Mouse (Mus musculus): Measurements from ENCODE around the gene Gpatch1. TPM values are rescaled to one million over a fixed set of nuclear protein-coding genes. Genes with fewer than 3 reads are reported as not detected.

Gene Gpatch1
- 15.9 and 17.8 TPM in 2 replicates for polyA plus RNA-seq (2016; fragmentation: Nextera tagmentation; extraction: Ambion mirVana)

DNA sequence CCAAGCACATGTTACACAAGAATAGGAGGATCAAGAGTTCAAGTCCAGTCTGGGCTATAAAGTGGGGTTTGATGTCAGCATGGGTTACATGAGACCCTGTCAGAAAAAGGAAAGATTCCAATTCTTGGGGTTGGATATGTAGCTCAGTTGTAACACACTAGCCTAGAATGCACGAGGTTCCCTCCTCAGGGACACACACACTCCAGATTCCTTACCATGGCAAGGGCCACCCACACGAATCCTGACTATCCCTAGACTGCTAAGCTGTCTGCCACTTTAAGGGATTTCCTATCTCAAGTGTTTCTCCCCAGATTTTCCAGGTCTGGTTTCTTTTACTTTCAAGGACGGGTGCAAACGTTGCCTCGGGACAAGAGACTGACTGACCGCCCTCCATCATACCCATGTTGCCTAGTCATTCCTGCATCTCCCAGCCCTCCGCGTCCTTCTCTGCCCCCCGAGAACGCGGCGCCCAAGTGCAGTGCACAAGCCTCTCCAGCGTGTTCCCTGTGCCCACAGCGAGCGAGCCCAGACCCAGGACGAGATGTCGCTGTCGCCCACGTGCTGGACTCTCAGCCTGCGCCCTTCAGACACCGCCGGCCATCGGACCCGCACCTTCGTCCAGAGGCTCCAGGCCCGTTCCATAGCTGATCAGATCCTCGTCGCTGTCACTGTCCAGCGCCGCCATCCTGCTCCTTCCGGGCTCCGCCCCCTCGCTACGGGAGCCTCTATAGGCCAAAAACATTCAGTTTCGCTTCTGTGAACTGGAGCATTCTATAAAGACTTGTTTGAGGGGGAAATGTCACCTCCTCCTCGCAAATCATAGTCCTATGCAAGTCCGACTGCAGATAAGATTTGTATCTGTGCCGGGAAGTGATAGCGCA is at the start of gene Gpatch1:
Gene Gpatch1, minus strand, starts transcription at position 712 of the 881 bp plus-strand sequence.
- WGBS = 1% methylated on average over 39 of the region's 39 CpGs
- peak within 1 kb of the TSS; percentile 92 for H3K4me3 ChIP-seq
- H3K27me3 ChIP-seq (ENCODE audit: low read depth, poor library complexity, severe bottlenecking) = no peaks in the 10 kb centered on the region
- no peaks in the 10 kb centered on the region for H3K36me3 ChIP-seq
- DNase-seq (ENCODE audit: low spot score) = peak; percentile 94
- H3K4me1 ChIP-seq = peaks cover 28% of the 10 kb centered on the region
- H3K9me3 ChIP-seq (replicated peaks) = no peaks in the 10 kb centered on the region
- peak within 1 kb of the TSS; percentile 81 for H3K27ac ChIP-seq

DNA sequence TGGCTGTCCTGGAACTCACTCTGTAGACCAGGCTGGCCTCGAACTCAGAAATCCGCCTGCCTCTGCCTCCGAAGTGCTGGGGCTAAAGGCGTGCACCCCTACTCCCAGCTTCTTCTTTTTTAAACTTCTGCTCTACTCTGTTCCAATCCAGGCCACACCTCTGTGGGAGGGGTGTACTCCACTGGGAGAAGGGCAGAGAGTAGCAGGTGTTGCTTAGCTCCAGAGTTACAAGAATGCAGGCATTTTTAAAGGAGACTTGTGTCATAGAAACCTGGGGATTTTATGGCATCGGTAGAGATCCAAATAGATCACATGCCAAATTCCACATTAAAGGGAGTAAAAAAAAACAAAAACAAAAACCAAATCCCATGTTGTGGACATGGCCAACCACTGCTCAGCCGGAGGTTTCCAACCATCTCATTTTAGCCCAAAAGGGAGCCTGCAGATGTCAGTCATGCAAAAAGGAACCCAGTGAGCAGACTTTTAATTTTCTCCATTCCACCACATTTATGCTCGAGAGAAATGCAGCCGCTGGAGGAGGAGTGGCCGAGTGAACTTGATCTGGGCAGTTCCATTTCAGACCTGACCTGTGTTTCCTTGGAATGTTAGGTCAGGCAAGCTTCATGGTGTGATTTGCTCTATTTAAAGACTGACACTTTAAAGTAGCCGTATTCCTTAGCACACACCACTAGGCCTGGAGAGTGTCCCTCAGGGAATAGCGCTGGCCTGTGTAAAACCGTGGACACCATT is 47.1 kb upstream of the Gpatch1 start:
- no peak overlapping the region for H3K27ac ChIP-seq
- no peaks in the 10 kb centered on the region for H3K9me3 ChIP-seq (replicated peaks)
- H3K27me3 ChIP-seq (ENCODE audit: low read depth, poor library complexity, severe bottlenecking) = no peaks in the 10 kb centered on the region
- DNase-seq (ENCODE audit: low spot score) = no peak
- WGBS = 81% methylated on average over 12 of the region's 12 CpGs
- H3K4me1 ChIP-seq = peaks cover 20% of the 10 kb centered on the region
- no peaks in the 10 kb centered on the region for H3K36me3 ChIP-seq
- H3K4me3 ChIP-seq = no peak overlapping the region

DNA sequence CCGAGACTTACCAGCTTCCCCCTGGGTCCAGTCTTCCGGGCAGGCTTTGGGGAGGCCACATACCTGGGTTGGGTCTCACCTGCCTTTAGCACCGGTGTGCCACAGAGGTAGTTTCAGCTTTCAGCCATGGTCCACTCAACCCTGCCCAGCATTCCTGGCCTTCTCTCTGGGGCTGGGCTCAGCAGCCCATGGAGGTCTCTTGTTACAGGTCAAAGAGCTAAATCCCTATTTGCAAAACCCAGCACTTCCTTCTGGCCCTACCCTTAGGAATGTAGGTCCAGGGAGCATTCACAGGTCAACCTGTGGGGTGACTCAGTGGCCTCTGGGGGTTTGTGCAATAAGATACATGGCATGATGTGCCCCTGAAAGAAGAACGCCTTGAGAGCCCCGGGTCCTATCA is 44.6 kb upstream of the Gpatch1 start:
- 66% methylated on average over 5 of the region's 5 CpGs for WGBS
- H3K36me3 ChIP-seq = no peaks in the 10 kb centered on the region
- H3K4me1 ChIP-seq = peaks cover 20% of the 10 kb centered on the region
- DNase-seq (ENCODE audit: low spot score) = no peak
- H3K27ac ChIP-seq = peak overlapping the region; percentile 15; the same call in 1 of the 2 replicates
- H3K4me3 ChIP-seq = no peak overlapping the region
- no peaks in the 10 kb centered on the region for H3K9me3 ChIP-seq (replicated peaks)
- H3K27me3 ChIP-seq (ENCODE audit: low read depth, poor library complexity, severe bottlenecking) = no peaks in the 10 kb centered on the region

DNA sequence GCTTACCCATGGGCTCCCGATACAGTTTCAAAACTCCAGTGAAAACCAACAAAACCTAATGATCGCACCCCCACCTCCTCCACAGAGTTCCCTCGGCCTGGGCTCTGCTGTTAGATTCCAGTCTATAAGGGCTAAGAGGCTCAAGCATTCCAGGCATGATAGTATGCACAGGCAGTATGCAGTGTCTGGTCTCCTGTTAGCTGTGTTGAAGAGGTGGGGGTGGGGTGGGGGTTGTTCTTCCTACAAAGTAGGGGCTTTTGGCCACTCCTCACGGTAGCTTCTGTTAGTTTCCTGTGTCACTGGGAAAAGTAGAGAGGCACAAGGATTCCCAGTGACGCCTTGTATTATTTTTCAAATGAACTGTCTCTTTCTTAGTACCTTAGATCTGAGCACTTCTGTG is 44.0 kb upstream of the Gpatch1 start:
- Histone ChIP-seq H3K4me3 (no peak overlapping the region), H3K27me3 (ENCODE audit: low read depth, poor library complexity, severe bottlenecking) (no peaks in the 10 kb centered on the region), H3K27ac (no peak overlapping the region), H3K9me3 (replicated peaks) (no peaks in the 10 kb centered on the region), H3K4me1 (peaks cover 20% of the 10 kb centered on the region), H3K36me3 (no peaks in the 10 kb centered on the region)
- WGBS = 79% methylated on average over 5 of the region's 5 CpGs
- no peak for DNase-seq (ENCODE audit: low spot score)

DNA sequence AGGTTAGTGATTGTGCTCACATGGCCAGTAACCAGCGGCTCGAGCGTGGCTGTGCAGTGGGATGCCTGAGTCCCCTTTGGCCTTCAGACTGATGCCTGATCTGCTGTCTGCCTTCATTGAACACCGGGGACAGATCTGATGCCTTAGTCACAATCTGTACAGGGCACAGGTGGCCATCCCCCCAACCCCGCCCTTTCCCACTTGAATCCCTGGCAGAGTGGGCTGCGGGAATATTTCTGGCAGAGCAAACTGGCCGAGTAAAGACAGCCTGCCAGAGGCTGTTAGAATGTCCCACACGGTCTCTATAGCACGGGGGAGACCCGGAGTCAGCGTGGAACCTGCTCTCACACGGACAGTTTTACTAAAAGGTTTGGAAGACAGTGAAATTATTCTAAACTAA is 39.4 kb upstream of the Gpatch1 start:
- H3K4me3 ChIP-seq = no peak overlapping the region
- no peak for DNase-seq (ENCODE audit: low spot score)
- 92% methylated on average over 12 of the region's 12 CpGs for WGBS
- H3K36me3 ChIP-seq = no peaks in the 10 kb centered on the region
- H3K4me1 ChIP-seq = peaks cover 12% of the 10 kb centered on the region
- H3K9me3 ChIP-seq (replicated peaks) = no peaks in the 10 kb centered on the region
- H3K27ac ChIP-seq = no peak overlapping the region
- H3K27me3 ChIP-seq (ENCODE audit: low read depth, poor library complexity, severe bottlenecking) = no peaks in the 10 kb centered on the region

DNA sequence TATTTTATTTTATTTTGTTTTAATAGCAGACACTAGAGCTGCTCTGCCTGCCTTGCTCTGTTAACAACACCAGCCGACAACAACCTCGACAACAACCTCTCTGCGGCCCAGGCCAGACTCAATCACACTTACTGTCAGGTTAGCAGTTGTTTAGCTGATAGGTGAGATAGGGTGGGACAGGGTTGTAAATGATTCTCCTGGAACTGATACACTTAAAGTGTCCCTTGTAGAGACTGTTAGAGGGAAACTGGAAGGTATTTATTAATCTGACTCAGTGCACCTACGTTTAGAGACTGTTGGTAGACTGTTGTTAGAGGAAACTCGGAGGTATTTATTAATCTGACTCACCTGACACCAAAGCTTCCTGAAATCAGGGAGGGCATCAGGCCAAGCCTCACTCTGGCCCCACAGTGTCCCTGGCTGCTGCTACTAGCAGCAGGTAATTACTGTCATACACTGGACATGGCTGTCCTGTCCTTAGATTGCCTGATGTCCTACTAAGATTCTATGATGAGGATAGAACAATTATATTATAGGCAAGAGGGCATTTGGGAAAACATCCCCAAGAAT is 37.1 kb upstream of the Gpatch1 start:
- 49% methylated on average over 5 of the region's 5 CpGs for WGBS
- Histone ChIP-seq H3K9me3 (replicated peaks) (no peaks in the 10 kb centered on the region), H3K36me3 (no peaks in the 10 kb centered on the region), H3K27me3 (ENCODE audit: low read depth, poor library complexity, severe bottlenecking) (no peaks in the 10 kb centered on the region), H3K4me3 (no peak overlapping the region), H3K4me1 (peaks cover 5% of the 10 kb centered on the region; the same call in 1 of the 2 replicates), H3K27ac (no peak overlapping the region)
- no peak for DNase-seq (ENCODE audit: low spot score)

DNA sequence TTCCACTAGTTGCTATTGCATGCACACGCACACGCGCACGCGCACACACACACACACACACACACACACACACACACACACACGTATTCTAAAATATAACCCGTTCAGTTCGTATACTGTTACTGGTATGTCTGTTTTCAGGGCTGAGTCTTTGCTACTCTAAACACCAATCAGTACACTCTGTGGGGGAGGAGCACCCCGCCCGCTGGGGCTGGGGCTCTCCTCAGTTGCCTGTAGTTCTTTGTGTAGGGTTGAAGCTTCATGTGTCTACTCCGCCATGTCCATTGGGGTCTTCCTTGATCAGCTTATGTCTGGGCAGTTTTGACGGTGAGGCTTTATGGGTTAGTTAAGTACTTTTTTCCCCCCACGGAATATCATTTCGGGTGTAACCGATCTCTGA is 35.1 kb upstream of the Gpatch1 start:
- no peak overlapping the region for H3K27ac ChIP-seq
- H3K4me3 ChIP-seq = no peak overlapping the region
- H3K27me3 ChIP-seq (ENCODE audit: low read depth, poor library complexity, severe bottlenecking) = no peaks in the 10 kb centered on the region
- H3K4me1 ChIP-seq = peaks cover 5% of the 10 kb centered on the region; the same call in 1 of the 2 replicates
- DNase-seq (ENCODE audit: low spot score) = no peak
- H3K9me3 ChIP-seq (replicated peaks) = no peaks in the 10 kb centered on the region
- no peaks in the 10 kb centered on the region for H3K36me3 ChIP-seq
- WGBS = 94% methylated on average over 15 of the region's 15 CpGs

DNA sequence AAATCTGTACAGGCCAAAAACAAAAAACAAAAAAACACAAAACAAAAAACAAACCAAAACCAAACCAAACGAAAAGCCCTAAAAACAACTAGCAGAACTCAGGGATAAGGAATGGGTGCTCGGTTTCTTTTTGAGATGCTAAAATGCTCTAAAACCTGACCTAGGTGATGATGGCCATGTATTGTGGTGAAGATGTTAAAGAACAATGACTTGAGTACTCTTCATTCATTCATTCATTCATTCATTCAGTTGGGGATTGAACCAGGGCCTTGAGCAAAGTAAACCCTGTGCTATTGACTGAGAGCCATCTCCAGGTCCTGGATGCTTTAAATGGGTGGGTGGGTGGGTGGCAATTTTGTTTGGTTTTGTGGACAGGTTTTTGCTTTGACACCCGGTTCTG is 32.9 kb upstream of the Gpatch1 start:
- Histone ChIP-seq H3K27ac (no peak overlapping the region), H3K4me3 (no peak overlapping the region), H3K9me3 (replicated peaks) (no peaks in the 10 kb centered on the region), H3K4me1 (peaks cover 5% of the 10 kb centered on the region; the same call in 1 of the 2 replicates), H3K27me3 (ENCODE audit: low read depth, poor library complexity, severe bottlenecking) (no peaks in the 10 kb centered on the region), H3K36me3 (no peaks in the 10 kb centered on the region)
- DNase-seq (ENCODE audit: low spot score) = no peak
- 95% methylated on average over 3 of the region's 3 CpGs for WGBS

DNA sequence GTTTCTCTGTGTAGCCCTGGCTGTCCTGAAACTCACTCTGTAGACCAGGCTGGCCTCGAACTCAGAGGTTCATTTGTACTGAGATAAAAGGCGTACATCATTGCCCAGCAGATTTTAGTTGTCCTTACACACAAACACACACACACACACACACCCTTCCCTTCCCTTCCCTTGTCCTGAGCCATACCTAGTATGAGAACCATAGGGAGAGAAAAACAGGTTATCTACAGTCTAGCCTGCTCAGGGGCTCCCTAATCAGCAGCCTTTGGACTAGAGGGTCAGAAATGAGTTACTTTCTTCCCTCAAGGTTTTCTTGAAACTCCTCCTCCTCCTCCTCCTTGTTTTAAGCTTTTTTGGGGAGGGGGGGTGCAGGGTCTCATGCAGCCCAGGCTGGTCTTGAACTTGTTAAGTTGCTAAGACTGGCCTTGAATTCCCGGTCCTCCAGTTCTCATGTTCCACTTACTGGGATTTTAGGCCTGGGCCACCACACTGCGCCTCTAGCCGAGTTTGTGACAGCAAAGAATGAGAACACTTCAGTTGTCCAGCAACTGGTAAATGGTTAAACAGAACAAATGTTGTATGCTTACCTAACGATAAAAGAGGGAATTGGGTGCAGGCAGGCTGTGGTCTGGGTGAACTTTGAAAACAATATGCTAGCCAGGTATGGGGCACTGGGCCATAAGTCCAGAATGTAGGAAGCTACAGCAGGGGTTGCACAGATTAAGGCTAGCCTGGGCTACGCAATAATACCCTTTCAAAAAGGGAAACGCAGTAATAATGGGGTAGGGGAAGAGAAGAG is 31.8 kb upstream of the Gpatch1 start:
- H3K27me3 ChIP-seq (ENCODE audit: low read depth, poor library complexity, severe bottlenecking) = no peaks in the 10 kb centered on the region
- no peak overlapping the region for H3K27ac ChIP-seq
- DNase-seq (ENCODE audit: low spot score) = no peak
- H3K9me3 ChIP-seq (replicated peaks) = no peaks in the 10 kb centered on the region
- no peak overlapping the region for H3K4me3 ChIP-seq
- no peaks in the 10 kb centered on the region for H3K36me3 ChIP-seq
- H3K4me1 ChIP-seq = no peaks in the 10 kb centered on the region
- WGBS = 89% methylated on average over 8 of the region's 8 CpGs

DNA sequence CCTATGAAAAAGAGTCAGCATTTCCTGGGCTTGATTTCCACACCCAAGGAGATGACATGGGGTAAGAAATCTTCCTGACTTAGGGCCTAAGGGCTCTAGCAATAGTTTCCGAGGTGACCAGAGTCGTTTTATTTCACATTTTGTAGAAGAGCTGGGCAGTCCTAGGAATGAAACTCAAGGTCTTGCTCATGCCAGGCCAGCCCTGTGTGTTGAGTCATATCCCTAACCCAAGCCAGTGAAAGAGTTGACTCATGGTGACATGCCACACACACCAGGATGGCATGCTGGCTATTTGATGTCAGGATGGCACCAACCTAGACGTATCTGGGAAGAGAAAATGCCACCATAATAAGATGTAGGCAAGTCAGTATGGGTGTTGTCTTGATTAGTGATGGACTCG is 30.8 kb upstream of the Gpatch1 start:
- no peak overlapping the region for H3K27ac ChIP-seq
- H3K4me1 ChIP-seq = no peaks in the 10 kb centered on the region
- no peak for DNase-seq (ENCODE audit: low spot score)
- no peaks in the 10 kb centered on the region for H3K36me3 ChIP-seq
- no peak overlapping the region for H3K4me3 ChIP-seq
- WGBS = 91% methylated on average over 4 of the region's 4 CpGs
- H3K9me3 ChIP-seq (replicated peaks) = no peaks in the 10 kb centered on the region
- H3K27me3 ChIP-seq (ENCODE audit: low read depth, poor library complexity, severe bottlenecking) = no peaks in the 10 kb centered on the region

DNA sequence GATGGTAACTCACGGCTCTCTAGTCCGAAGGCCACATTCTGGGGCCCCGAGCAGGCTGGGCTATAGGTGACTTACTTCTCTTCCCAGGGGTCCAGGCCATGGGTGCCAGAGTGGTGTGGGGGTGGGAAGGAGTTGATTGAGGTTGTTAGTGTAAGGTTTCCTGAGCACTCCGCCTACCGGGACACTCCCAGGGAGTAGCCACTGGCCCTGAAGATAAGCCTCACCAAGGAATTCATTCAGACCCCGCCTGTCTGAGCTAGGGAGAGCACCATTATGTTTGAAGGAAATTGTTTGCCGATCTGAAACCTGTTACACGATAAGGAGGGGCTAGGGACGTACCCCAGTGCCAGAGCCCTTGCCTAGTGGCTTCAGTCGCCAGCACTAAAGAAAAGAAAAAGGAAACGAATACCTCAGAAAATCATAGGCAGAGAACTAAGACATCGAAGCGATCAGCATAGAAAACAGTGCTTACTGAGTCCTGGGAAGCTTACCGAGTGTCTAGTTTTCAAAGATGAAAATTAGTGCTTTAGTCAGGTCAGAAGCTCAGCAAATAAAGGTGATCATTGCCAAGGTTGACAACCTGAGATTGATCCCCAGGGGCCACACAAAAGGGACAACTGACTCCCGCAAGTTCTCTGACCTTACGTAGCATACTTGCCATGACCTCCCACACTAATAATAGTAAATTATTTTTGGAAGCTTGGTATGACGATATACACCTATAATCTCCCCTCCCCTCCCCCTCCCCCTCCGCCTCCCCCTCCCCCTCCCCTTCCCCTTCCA is 29.9 kb upstream of the Gpatch1 start:
- Histone ChIP-seq H3K36me3 (no peaks in the 10 kb centered on the region), H3K9me3 (replicated peaks) (no peaks in the 10 kb centered on the region), H3K4me1 (no peaks in the 10 kb centered on the region), H3K27ac (no peak overlapping the region), H3K27me3 (ENCODE audit: low read depth, poor library complexity, severe bottlenecking) (no peaks in the 10 kb centered on the region), H3K4me3 (no peak overlapping the region)
- DNase-seq (ENCODE audit: low spot score) = no peak
- WGBS = 73% methylated on average over 17 of the region's 18 CpGs
